Mouse (Mus musculus) E14TG2a.4 (cell line): ENCODE results near the gene Atg4b.

Source experiments
- CTCF ChIP-seq: conservative IDR thresholded peaks from 2 replicates; pipeline ENCODE4 v1.5.1; 2014; ENCODE audit warnings: low read length
- POU5F1 ChIP-seq: IDR thresholded peaks from 2 replicates; pipeline ENCODE4 v1.6.1; 2014; ENCODE audit warnings: low read length, borderline replicate concordance

DNA sequence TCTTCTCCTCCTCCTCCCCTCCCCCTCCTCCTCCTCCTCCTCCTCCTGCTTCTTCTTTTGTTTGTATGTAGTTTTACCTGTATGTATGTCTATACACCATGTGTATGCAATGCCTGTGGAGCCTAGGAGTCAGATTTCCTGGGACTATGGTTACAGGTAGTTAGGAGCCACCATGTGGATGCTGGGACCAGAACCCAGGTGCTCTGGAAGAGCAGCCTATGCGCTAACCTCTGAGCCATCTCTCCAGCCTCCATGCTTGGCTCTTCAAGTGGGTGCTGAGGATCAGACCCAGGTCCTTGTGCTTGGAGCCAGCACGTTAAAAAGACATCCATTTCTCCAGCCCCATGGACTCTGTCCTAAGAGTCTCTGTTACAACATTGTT lies 85.2 kb downstream of the Atg4b start:
- TF ChIP-seq CTCF (no peak), POU5F1 (no peak)
